Mouse (Mus musculus) frontal cortex, postnatal 36 days (tissue): ENCODE measurements at regions not wholly inside any gene's neighbourhood (a gene's known extent, or its start where the extent isn't known, plus 50 kb on each side); places are given as distances from the start of the nearest gene placed in this dataset.
"Not testable (repeated sequence)": the region's sequence is repeated elsewhere in the genome, so short reads cannot be mapped to it uniquely, and the experiment has no call there.

Experiments used
- DNase-seq, 2 experiments: peaks; one replicate each; pipeline ENCODE4 v3.0.0; 2022; ENCODE audit warnings: low spot score in 2 of 2

DNA sequence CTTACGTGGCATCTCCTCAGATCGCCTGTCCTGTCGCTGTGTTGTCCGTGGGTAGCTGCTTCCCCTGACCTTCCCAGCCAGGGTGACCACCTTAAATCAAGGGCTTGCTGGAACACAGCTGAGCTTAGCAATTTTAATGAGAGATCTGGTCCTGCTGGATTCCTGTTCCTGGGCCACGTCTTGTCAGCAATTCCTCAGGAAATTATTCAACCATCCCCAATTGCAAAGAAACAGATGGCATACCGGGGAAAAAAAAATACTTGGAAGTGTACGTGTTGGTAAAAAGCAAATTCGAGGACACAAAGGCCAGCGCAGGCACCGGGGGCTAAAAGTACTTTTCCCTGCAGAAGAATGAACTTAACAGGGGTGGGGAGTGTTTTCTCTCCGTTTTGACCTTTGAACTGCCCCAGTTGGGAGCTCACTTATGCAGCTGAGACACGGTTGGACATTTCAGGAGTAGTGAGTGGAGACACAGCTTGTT, 107.0 kb upstream of the Rhobtb1 start:
- no peak for DNase-seq

DNA sequence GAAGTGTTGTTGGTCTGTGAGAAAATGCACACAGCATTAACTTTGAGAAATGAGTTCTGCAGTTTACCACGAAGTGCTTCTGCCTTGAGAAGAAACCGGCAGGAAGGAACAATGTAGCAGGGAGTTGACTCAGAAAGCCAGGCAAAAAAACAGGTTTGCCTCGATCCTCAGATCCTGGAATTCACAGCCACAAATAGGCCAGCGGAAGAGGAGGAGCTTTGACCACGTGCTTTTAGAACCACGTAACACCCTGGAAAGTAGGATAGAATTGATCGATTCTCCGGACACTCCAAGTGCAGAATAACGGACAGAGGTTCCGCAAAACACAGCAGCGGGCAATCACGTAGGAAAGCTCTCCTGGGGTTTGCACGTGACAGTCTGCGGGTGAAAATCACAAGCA, 106.0 kb upstream of the Rhobtb1 start:
- no peak for DNase-seq

DNA sequence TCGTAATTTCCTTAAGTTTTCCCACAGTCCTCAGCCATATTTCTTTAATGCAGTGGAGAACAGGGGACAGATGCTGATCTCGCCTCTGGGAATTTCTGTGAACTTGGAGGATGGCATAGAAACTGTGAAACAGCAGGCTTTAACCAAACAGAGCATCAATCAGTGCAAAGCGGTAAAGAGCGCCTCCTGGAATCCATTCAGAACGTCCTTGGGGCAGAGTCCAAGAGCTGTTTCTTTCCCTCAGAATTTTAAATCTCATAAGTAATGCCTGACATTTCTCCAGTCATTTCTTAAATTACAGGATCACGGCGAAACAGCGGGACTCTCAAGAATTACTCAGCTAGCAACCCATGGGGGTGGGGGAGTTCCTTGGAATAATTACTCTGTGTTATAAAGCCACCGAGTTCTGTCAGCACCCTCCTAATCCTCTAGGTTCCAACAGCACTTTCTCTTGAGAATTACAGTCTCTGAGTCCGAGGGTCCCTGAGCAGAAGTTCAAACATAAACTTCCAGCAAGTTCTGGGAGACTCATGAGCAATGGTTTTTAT, 105.2 kb upstream of the Rhobtb1 start:
- DNase-seq = no peak

DNA sequence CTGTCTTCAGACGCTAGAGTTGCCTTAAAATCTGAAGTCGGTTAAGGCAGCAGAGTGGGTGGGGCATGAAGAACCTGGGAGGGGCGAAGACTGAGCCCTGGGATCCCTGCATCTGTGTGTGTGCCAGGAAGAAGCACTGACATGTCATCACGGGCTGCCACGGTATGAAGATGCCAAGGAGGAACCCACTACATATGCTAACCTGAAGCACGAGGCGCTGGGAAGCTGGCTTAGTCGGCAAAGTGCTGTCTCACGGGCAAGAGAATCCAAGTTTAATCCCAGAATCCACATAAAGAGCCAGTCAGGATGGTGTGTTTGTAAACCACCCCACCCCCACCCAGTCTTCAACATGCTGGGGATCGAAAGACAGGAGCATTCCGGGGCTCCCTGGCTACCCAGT, 73.2 kb upstream of the Rhobtb1 start:
- no peak for DNase-seq

DNA sequence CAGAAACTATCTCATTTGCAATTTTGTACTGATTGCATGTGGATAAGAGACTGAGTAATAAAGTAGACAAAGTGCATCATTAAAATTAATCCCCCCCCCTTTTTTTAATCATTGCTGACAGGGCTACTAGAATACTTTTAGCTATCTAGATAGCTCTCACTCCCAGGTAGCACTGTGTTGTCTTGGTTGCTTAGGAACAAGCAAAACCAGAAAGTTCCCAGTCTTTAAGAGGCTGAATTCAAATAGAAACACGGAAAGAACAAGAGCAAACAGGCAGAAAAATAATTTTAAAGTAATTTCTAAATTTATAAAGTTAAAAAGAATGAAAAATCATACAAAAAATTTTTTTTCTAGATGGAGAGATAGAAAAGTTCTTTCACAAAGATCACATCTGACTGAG, 65.0 kb upstream of the Rhobtb1 start:
- DNase-seq = no peak

DNA sequence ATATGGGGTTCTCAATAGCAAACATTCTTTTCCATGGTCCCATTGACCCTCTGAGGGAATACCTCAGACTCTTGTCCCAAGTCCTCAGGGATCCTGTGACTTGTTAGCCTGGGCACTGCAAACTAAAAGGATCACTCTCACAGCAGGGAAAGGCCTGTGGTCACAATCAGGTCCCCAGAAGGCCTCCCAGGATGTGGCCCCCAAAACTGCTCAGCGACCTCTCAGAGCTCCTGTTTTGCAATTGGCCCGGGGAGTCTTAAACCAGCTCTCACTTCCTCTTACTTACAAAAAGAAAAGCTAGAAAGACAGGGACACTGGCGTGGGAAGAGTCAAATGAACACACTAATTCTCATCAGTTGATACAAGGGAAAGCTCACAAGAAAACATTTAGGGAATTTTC, 59.4 kb upstream of the Rhobtb1 start:
- DNase-seq = no peak

DNA sequence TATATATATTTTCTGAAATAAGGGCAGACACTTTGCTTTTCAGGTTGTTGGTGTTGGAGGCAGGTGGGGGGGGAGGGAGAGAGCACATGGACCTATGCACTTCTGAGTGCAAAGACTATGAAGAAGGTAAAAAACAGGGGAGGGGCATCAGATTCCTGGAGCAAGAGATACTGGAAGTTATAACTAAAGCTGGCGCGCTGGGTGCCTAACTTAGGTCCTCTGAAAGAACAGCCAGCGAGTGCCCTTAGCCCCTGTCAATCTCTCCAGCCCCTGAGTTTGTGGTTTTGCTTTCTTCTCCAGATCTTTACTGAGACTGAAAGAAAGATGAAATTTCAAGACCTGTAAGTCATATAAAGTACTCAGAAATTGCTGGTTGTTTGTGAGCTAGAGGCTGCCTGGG, 51.2 kb upstream of the Rhobtb1 start:
- DNase-seq = no peak

DNA sequence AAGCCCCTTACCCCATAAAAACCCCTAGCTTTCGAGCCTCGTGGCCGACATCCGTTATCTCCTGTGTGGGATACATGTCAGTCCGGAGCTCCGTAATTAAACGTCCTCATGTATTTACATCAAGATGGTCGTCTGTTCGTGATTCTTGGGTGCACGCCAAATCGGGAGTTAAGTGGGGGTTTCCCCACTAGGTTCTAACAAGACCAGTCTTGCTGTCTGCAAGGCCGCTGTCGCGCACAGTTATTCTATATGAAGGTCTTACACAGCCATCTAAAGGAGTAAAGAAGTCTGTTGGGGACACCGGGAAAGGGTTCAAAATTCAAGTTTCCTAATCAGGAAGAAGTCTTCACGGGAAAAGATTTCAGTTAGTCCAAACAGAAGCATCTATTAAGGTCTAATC, 50.5 kb upstream of the Rhobtb1 start:
- not testable (repeated sequence) for DNase-seq
